Mouse (Mus musculus): ENCODE data around the gene Lingo1. TPM values are rescaled to one million over a fixed set of nuclear protein-coding genes. Genes with fewer than 3 reads are reported as not detected.

Lingo1 gene
- polyA plus RNA-seq, 1 experiment = not detected

- Histone ChIP-seq H3K27ac (ENCODE audit: insufficient read depth, low read depth, low read length) (no peak overlapping the region), H3K4me1 (ENCODE audit: control insufficient read depth, insufficient read depth, low read length) (no peaks in the 10 kb centered on the region), H3K4me3 (ENCODE audit: insufficient read depth, low read length) (no peak overlapping the region)
- TF ChIP-seq CTCF (IDR thresholded peaks at IDR 0.05; ENCODE audit: low read depth, low read length) = no peak
- no peak for TF ChIP-seq POLR2A (IDR thresholded peaks at IDR 0.05; ENCODE audit: borderline replicate concordance, low read depth, low read length)
Observed at GRCm38 (mm10) chr9:56729145-56729544, 67.1 kb downstream of the Lingo1 start.

GRCm38 (mm10) chr9:56727703-56728684 lies 68.3 kb downstream of the Lingo1 start:
- no peaks in the 10 kb centered on the region for H3K4me1 ChIP-seq (ENCODE audit: control insufficient read depth, insufficient read depth, low read length)
- no peak overlapping the region for H3K27ac ChIP-seq (ENCODE audit: insufficient read depth, low read depth, low read length)
- no peak for TF ChIP-seq CTCF (IDR thresholded peaks at IDR 0.05; ENCODE audit: low read depth, low read length)
- TF ChIP-seq POLR2A (IDR thresholded peaks at IDR 0.05; ENCODE audit: borderline replicate concordance, low read depth, low read length) = no peak
- H3K4me3 ChIP-seq (ENCODE audit: insufficient read depth, low read length) = no peak overlapping the region

- no peaks in the 10 kb centered on the region for H3K4me1 ChIP-seq (ENCODE audit: control insufficient read depth, insufficient read depth, low read length)
- H3K27ac ChIP-seq (ENCODE audit: insufficient read depth, low read depth, low read length) = no peak overlapping the region
- H3K4me3 ChIP-seq (ENCODE audit: insufficient read depth, low read length) = no peak overlapping the region
- TF ChIP-seq POLR2A (IDR thresholded peaks at IDR 0.05; ENCODE audit: borderline replicate concordance, low read depth, low read length) (no peak), CTCF (IDR thresholded peaks at IDR 0.05; ENCODE audit: low read depth, low read length) (peak; percentile 56; the same call in 1 of the 2 replicates)
Observed at GRCm38 (mm10) chr9:56725814-56726213, 70.5 kb downstream of the Lingo1 start.

- TF ChIP-seq POLR2A (IDR thresholded peaks at IDR 0.05; ENCODE audit: borderline replicate concordance, low read depth, low read length) (no peak), CTCF (IDR thresholded peaks at IDR 0.05; ENCODE audit: low read depth, low read length) (no peak)
- H3K27ac ChIP-seq (ENCODE audit: insufficient read depth, low read depth, low read length) = no peak overlapping the region
- no peak overlapping the region for H3K4me3 ChIP-seq (ENCODE audit: insufficient read depth, low read length)
- no peaks in the 10 kb centered on the region for H3K4me1 ChIP-seq (ENCODE audit: control insufficient read depth, insufficient read depth, low read length)
Observed at GRCm38 (mm10) chr9:56722089-56722825, 74.0 kb downstream of the Lingo1 start.

GRCm38 (mm10) chr9:56718984-56719383 lies 77.3 kb downstream of the Lingo1 start:
- H3K4me1 ChIP-seq (ENCODE audit: control insufficient read depth, insufficient read depth, low read length) = no peaks in the 10 kb centered on the region
- H3K4me3 ChIP-seq (ENCODE audit: insufficient read depth, low read length) = no peak overlapping the region
- TF ChIP-seq POLR2A (IDR thresholded peaks at IDR 0.05; ENCODE audit: borderline replicate concordance, low read depth, low read length) = no peak
- TF ChIP-seq CTCF (IDR thresholded peaks at IDR 0.05; ENCODE audit: low read depth, low read length) = no peak
- no peak overlapping the region for H3K27ac ChIP-seq (ENCODE audit: insufficient read depth, low read depth, low read length)

- TF ChIP-seq CTCF (IDR thresholded peaks at IDR 0.05; ENCODE audit: low read depth, low read length) = no peak
- no peak overlapping the region for H3K27ac ChIP-seq (ENCODE audit: insufficient read depth, low read depth, low read length)
- H3K4me1 ChIP-seq (ENCODE audit: control insufficient read depth, insufficient read depth, low read length) = no peaks in the 10 kb centered on the region
- no peak overlapping the region for H3K4me3 ChIP-seq (ENCODE audit: insufficient read depth, low read length)
Observed at GRCm38 (mm10) chr9:56716565-56716964, 79.7 kb downstream of the Lingo1 start.

- Histone ChIP-seq H3K4me1 (ENCODE audit: control insufficient read depth, insufficient read depth, low read length) (no peaks in the 10 kb centered on the region), H3K27ac (ENCODE audit: insufficient read depth, low read depth, low read length) (no peak overlapping the region), H3K4me3 (ENCODE audit: insufficient read depth, low read length) (no peak overlapping the region)
- no peak for TF ChIP-seq POLR2A (IDR thresholded peaks at IDR 0.05; ENCODE audit: borderline replicate concordance, low read depth, low read length)
- no peak for TF ChIP-seq CTCF (IDR thresholded peaks at IDR 0.05; ENCODE audit: low read depth, low read length)
Observed at GRCm38 (mm10) chr9:56716066-56716465, 80.2 kb downstream of the Lingo1 start.

GRCm38 (mm10) chr9:56714391-56714790 lies 81.9 kb downstream of the Lingo1 start:
- no peaks in the 10 kb centered on the region for H3K4me1 ChIP-seq (ENCODE audit: control insufficient read depth, insufficient read depth, low read length)
- H3K27ac ChIP-seq (ENCODE audit: insufficient read depth, low read depth, low read length) = no peak overlapping the region
- no peak overlapping the region for H3K4me3 ChIP-seq (ENCODE audit: insufficient read depth, low read length)
- TF ChIP-seq POLR2A (IDR thresholded peaks at IDR 0.05; ENCODE audit: borderline replicate concordance, low read depth, low read length) = no peak
- no peak for TF ChIP-seq CTCF (IDR thresholded peaks at IDR 0.05; ENCODE audit: low read depth, low read length)

- TF ChIP-seq CTCF (IDR thresholded peaks at IDR 0.05; ENCODE audit: low read depth, low read length) (no peak), POLR2A (IDR thresholded peaks at IDR 0.05; ENCODE audit: borderline replicate concordance, low read depth, low read length) (no peak)
- H3K4me1 ChIP-seq (ENCODE audit: control insufficient read depth, insufficient read depth, low read length) = no peaks in the 10 kb centered on the region
- no peak overlapping the region for H3K4me3 ChIP-seq (ENCODE audit: insufficient read depth, low read length)
Observed at GRCm38 (mm10) chr9:56712667-56713369, 83.5 kb downstream of the Lingo1 start.

More at GRCm38 (mm10) chr9:56712667-56713369, 83.5 kb downstream of the Lingo1 start:
- H3K27ac ChIP-seq (ENCODE audit: insufficient read depth, low read depth, low read length) = no peak overlapping the region

Data from bone marrow macrophage, adult 2 months (primary cell).